Mouse (Mus musculus): ENCODE data around the gene Napb. TPM values are rescaled to one million over a fixed set of nuclear protein-coding genes. Genes with fewer than 3 reads are reported as not detected.

The Napb gene
- polyA plus RNA-seq, 1 experiment from 2014 or later: 7.1 TPM

GRCm38 (mm10) chr2:148685709-148686108 is 46.6 kb downstream of the Napb start:
- no peaks in the 10 kb centered on the region for H3K9me3 ChIP-seq
- H3K4me2 ChIP-seq (replicated peaks): no peak overlapping the region
- ATAC-seq (ENCODE audit: insufficient number of reproducible peaks, insufficient read depth, low FRiP score, low TSS enrichment): no peak
- no peak overlapping the region for H3K4me3 ChIP-seq
- no peaks in the 10 kb centered on the region for H3K27me3 ChIP-seq
- H3K4me1 ChIP-seq: peaks cover 11% of the 10 kb centered on the region
- peaks cover 57% of the 10 kb centered on the region for H3K36me3 ChIP-seq
- WGBS: 87% methylated on average over 3 of the region's 3 CpGs
- no peak overlapping the region for H3K9ac ChIP-seq
- H3K27ac ChIP-seq: no peak overlapping the region

- H3K4me2 ChIP-seq (replicated peaks): no peak overlapping the region
- H3K36me3 ChIP-seq: peaks cover 50% of the 10 kb centered on the region
- no peaks in the 10 kb centered on the region for H3K27me3 ChIP-seq
- H3K27ac ChIP-seq: no peak overlapping the region
- no peak overlapping the region for H3K4me3 ChIP-seq
- no peaks in the 10 kb centered on the region for H3K9me3 ChIP-seq
- no peak overlapping the region for H3K9ac ChIP-seq
- ATAC-seq (ENCODE audit: insufficient number of reproducible peaks, insufficient read depth, low FRiP score, low TSS enrichment): no peak
- peaks cover 14% of the 10 kb centered on the region for H3K4me1 ChIP-seq
- 98% methylated on average over 2 of the region's 2 CpGs for WGBS
Measured at GRCm38 (mm10) chr2:148684972-148685371, 47.3 kb downstream of the Napb start.

- H3K9me3 ChIP-seq: no peaks in the 10 kb centered on the region
- H3K4me3 ChIP-seq: no peak overlapping the region
- H3K27ac ChIP-seq: no peak overlapping the region
- no peak overlapping the region for H3K9ac ChIP-seq
- no peak overlapping the region for H3K4me2 ChIP-seq (replicated peaks)
- H3K27me3 ChIP-seq: no peaks in the 10 kb centered on the region
- 94% methylated on average over 1 of the region's 1 CpGs for WGBS
- peaks cover 39% of the 10 kb centered on the region for H3K36me3 ChIP-seq
- no peak for ATAC-seq (ENCODE audit: insufficient number of reproducible peaks, insufficient read depth, low FRiP score, low TSS enrichment)
- H3K4me1 ChIP-seq: peaks cover 32% of the 10 kb centered on the region
Measured at GRCm38 (mm10) chr2:148683031-148683430, 49.2 kb downstream of the Napb start.

DNA sequence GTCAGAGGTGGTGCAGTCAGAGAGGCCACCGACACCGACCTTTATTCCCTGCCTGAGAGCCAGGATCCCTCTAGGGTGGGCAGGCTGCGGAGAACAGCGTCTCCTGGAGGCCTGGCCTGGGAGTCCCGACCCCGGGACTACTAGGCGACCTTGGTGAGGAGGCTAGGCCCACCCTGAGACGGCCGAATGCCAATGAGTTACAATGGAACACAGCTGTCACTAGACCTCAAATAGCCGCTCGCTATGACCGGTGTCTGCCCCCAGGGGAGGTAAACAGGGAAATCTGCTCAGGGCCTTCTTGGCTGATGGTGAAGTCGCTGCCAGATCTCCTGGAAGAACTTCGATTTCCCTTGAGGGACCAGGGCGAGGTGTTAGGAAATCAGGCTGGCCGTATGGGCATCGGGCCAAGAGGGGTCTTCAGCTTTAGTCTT is 50.8 kb downstream of the Napb start:
- Histone ChIP-seq H3K4me1 (peaks cover 44% of the 10 kb centered on the region), H3K4me3 (peak overlapping the region; percentile 83), H3K27ac (peak overlapping the region; percentile 76; the same call in 1 of the 2 replicates), H3K9me3 (no peaks in the 10 kb centered on the region), H3K27me3 (no peaks in the 10 kb centered on the region), H3K4me2 (replicated peaks) (peak overlapping the region; percentile 90), H3K9ac (peak overlapping the region; percentile 76), H3K36me3 (peaks cover 31% of the 10 kb centered on the region)
- ATAC-seq (ENCODE audit: insufficient number of reproducible peaks, insufficient read depth, low FRiP score, low TSS enrichment): peak; percentile 48
- 11% methylated on average over 17 of the region's 17 CpGs for WGBS

GRCm38 (mm10) chr2:148680775-148681291 is 51.4 kb downstream of the Napb start, which contains the start of gene Gzf1:
TSS of gene Gzf1 (plus strand) at chr2:148681023.
- peak within 1 kb of the TSS; percentile 76 for H3K9ac ChIP-seq
- peaks cover 32% of the 10 kb centered on the region for H3K36me3 ChIP-seq
- H3K4me1 ChIP-seq: peaks cover 44% of the 10 kb centered on the region
- H3K4me3 ChIP-seq: peak within 1 kb of the TSS; percentile 83
- H3K4me2 ChIP-seq (replicated peaks): peak within 1 kb of the TSS; percentile 90
- no peaks in the 10 kb centered on the region for H3K27me3 ChIP-seq
- H3K27ac ChIP-seq: peak within 1 kb of the TSS; percentile 89
- WGBS: under 1% methylated on average over 39 of the region's 39 CpGs
- H3K9me3 ChIP-seq: no peaks in the 10 kb centered on the region
- peak; percentile 94 for ATAC-seq (ENCODE audit: insufficient number of reproducible peaks, insufficient read depth, low FRiP score, low TSS enrichment)

- peak; percentile 8; the same call in 1 of the 2 replicates for ATAC-seq (ENCODE audit: insufficient number of reproducible peaks, insufficient read depth, low FRiP score, low TSS enrichment)
- H3K9me3 ChIP-seq: no peaks in the 10 kb centered on the region
- peaks cover 44% of the 10 kb centered on the region for H3K4me1 ChIP-seq
- H3K27me3 ChIP-seq: no peaks in the 10 kb centered on the region
- 3% methylated on average over 9 of the region's 9 CpGs for WGBS
- H3K27ac ChIP-seq: peak overlapping the region; percentile 87
- 0 out of 2 replicates have a peak overlapping the region, but pooled peaks have one; percentile 30 for H3K9ac ChIP-seq
- H3K36me3 ChIP-seq: peaks cover 31% of the 10 kb centered on the region
- peak overlapping the region; percentile 16; the same call in 1 of the 2 replicates for H3K4me3 ChIP-seq
- peak overlapping the region; percentile 90 for H3K4me2 ChIP-seq (replicated peaks)
Measured at GRCm38 (mm10) chr2:148679346-148679745, 52.9 kb downstream of the Napb start.

DNA sequence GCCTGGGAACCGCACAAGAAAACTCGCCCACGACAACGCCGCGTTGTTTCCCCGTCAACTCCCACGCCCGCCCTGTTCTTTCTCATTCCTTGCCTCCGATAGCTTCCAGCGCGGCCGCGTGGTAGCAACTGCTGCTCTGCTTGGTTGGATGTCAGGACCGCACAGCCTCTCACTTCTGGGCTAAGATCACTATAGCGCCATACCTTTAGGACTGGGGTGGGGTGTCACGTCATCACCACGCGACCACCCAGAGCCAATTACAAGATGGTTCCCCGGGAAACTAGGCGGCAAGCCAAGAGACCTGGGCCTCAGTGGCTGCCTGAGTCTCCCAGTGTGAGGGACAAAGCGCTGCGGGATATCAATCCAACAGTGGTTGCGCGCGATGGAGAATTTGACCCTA is 54.5 kb downstream of the Napb start:
- Histone ChIP-seq H3K9ac (peak overlapping the region; percentile 44), H3K4me2 (replicated peaks) (peak overlapping the region; percentile 53), H3K36me3 (peaks cover 25% of the 10 kb centered on the region), H3K9me3 (no peaks in the 10 kb centered on the region), H3K27me3 (no peaks in the 10 kb centered on the region), H3K4me1 (peaks cover 56% of the 10 kb centered on the region), H3K4me3 (peak overlapping the region; percentile 42), H3K27ac (peak overlapping the region; percentile 79)
- WGBS: 5% methylated on average over 26 of the region's 26 CpGs
- no peak for ATAC-seq (ENCODE audit: insufficient number of reproducible peaks, insufficient read depth, low FRiP score, low TSS enrichment)

DNA sequence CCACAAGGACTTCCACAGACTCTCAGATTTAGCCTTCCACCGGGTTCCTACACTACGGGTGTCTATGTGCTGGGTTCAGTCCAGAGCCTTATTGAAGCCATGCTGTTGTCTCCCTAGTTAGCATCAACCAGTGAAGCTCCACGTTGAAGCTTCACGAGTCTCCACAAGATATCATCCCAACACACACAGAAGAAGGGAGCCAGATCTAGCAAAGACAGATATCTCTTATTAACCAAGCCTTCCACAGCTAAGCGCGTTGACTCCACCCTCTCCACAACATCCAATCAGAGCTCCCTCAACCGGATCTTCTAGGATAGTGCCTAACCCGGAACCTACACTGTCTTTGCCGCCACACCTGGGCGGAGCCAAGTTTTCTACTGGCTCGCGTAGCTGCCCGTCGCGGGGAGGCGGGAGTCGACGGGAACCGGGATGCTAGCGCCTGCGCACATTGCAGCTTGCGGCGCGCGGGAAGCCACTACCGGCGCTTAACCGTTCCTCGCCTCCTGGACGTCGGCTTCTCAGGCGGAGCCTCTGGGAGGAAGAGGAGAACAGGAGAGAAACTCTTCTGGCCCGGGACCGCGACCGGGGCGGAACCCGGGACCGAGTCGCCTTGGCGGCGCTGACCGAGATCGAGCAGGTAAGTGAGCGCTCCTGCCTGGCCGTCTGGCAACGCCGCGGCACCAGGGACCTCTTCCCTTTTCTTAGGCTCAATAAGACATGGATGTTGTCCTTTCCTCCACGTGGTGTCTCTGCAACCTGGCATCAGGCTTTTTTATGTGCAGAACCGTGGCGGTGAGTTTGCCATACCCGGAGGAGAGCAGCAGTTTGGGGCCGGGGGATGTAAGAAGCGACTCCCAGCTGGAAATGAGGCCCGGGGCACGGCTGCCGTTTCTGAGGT is 59.8 kb downstream of the Napb start, which contains the start of gene Nxt1:
Gene Nxt1, plus strand, starts transcription at position 403 of the 898 bp plus-strand sequence.
- peak; percentile 99 for ATAC-seq (ENCODE audit: insufficient number of reproducible peaks, insufficient read depth, low FRiP score, low TSS enrichment)

DNA sequence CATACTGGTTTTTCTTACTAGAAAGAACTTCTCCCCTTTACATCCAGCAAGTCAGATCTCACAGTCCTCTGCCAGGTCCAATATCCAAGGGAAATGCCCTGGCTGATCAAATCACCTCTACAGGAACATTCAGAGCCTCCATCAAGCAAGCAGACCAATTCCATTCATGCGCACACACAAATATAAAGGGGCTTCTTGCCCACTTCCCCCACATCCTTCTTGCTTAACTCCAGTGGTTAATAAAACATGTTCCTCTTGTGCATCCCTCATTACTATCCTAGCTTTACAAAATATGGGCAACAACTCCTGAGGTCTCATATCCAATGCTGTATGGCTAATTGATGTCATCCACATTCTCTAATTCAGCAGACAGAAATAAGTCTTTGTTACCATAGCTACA is 68.8 kb downstream of the Napb start:
- no peak overlapping the region for H3K4me3 ChIP-seq
- H3K36me3 ChIP-seq: no peaks in the 10 kb centered on the region
- no peaks in the 10 kb centered on the region for H3K9me3 ChIP-seq
- no peaks in the 10 kb centered on the region for H3K4me1 ChIP-seq
- 90% methylated on average over 1 of the region's 1 CpGs for WGBS
- H3K27ac ChIP-seq: no peak overlapping the region
- no peak overlapping the region for H3K9ac ChIP-seq
- H3K27me3 ChIP-seq: no peaks in the 10 kb centered on the region
- ATAC-seq (ENCODE audit: insufficient number of reproducible peaks, insufficient read depth, low FRiP score, low TSS enrichment): no peak
- no peak overlapping the region for H3K4me2 ChIP-seq (replicated peaks)

More for the DNA sequence above, 59.8 kb downstream of the Napb start, which contains the start of gene Nxt1:
- Histone ChIP-seq H3K4me1 (peaks cover 18% of the 10 kb centered on the region; the same call in 1 of the 2 replicates), H3K36me3 (peaks cover 25% of the 10 kb centered on the region), H3K9me3 (no peaks in the 10 kb centered on the region), H3K27ac (peak within 1 kb of the TSS; percentile 85), H3K27me3 (no peaks in the 10 kb centered on the region), H3K9ac (peak within 1 kb of the TSS; percentile 84), H3K4me3 (peak within 1 kb of the TSS; percentile 84), H3K4me2 (replicated peaks) (peak within 1 kb of the TSS; percentile 82)
- WGBS: 1% methylated on average over 58 of the region's 58 CpGs

DNA sequence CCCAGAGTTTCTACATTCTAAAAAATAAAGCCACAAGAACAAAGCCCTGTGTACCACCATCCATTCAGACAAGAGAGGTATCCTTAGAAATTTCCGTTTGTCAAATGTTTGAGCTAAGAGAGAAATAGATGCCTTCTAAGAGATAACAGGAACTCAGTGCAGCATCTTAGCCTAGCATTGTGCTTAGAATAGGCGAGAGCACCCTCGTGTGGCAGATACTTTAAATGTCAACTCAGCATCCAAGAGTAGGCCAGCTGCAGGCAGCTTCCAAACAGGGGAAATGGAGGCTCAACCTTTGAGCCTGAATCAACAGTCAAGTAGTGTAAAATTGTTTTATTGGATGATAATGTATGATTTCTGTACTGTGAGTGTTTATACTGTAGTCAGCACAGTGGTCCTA is 77.3 kb downstream of the Napb start:
- H3K27me3 ChIP-seq: no peaks in the 10 kb centered on the region
- H3K36me3 ChIP-seq: no peaks in the 10 kb centered on the region
- H3K9me3 ChIP-seq: no peaks in the 10 kb centered on the region
- no peak overlapping the region for H3K4me3 ChIP-seq
- ATAC-seq (ENCODE audit: insufficient number of reproducible peaks, insufficient read depth, low FRiP score, low TSS enrichment): no peak
- H3K27ac ChIP-seq: no peak overlapping the region
- H3K4me2 ChIP-seq (replicated peaks): no peak overlapping the region
- no peaks in the 10 kb centered on the region for H3K4me1 ChIP-seq
- 2% methylated on average over 3 of the region's 3 CpGs for WGBS
- H3K9ac ChIP-seq: no peak overlapping the region

GRCm38 (mm10) chr2:148650587-148651357 is 81.5 kb downstream of the Napb start:
- Histone ChIP-seq H3K27me3 (no peaks in the 10 kb centered on the region), H3K36me3 (no peaks in the 10 kb centered on the region), H3K27ac (no peak overlapping the region), H3K4me1 (no peaks in the 10 kb centered on the region), H3K4me2 (replicated peaks) (no peak overlapping the region), H3K9ac (no peak overlapping the region), H3K4me3 (no peak overlapping the region), H3K9me3 (no peaks in the 10 kb centered on the region)
- no peak for ATAC-seq (ENCODE audit: insufficient number of reproducible peaks, insufficient read depth, low FRiP score, low TSS enrichment)
- WGBS: 31% methylated on average over 3 of the region's 3 CpGs
